Mouse (Mus musculus) urinary bladder, postnatal 0 days (tissue): ENCODE data around the gene Btd. TPM values are rescaled to one million over a fixed set of nuclear protein-coding genes. Genes with fewer than 3 reads are reported as not detected.

Experiments used
- polyA plus RNA-seq: library from polyadenylated mRNA; unstranded; fragments of >200 nt; fragmentation: Nextera tagmentation; extraction: Ambion mirVana; gene quantifications from 2 replicates; pipeline ENCODE4 v1.2.1, GENCODE M21; 2015

Btd gene
- 20.4 and 21.7 TPM in 2 replicates for polyA plus RNA-seq

GRCm38 (mm10) chr14:31640890-31641505 is at the start of gene Btd, which contains the start of gene Hacl1:
Gene Btd, plus strand, starts transcription at chr14:31641028.
Gene Hacl1, minus strand, starts transcription at chr14:31641286.

GRCm38 (mm10) chr14:31591243-31591642 is 49.6 kb upstream of the Btd start, which contains the start of gene Colq:
Gene Colq, minus strand, starts transcription at chr14:31591343.

DNA sequence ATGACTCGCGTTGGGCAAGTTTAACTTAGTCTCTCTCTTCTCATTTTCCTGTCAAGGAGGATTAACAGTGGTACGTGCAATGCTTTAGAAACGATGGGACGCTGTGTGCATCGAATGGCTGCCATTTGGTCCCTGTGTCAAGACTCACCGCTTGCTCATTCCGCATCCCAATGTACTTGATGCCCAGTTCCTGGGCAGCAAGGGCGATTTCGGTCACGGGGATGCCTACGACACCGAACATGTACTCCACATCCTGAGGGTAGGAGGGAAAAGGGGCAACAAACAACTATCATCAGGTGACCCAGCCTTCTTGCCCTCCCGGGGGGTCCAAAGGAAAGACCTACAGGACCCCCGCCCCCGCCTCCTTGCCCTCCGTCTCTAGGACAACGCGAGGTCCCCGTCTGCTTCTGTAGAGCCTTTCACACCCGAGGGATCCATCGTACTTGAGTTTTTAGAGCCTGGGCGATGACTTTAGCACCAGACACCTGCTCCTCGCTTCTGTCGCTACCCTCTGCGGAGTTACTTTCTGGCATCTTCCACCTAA is 410 bp upstream of the Btd start, which contains the start of gene Gm49387:
Gene Gm49387, minus strand, starts transcription at position 533 of the 544 bp plus-strand sequence.

Other genes starting within 250 kb of the Btd start
- 38.0 and 40.1 TPM in 2 replicates for gene Sh3bp5, start 204.9 kb upstream of the Btd start, polyA plus RNA-seq
- gene Eaf1, start 146.6 kb upstream of the Btd start, polyA plus RNA-seq = 11.2 and 11.9 TPM in 2 replicates
- 35.1 and 42.1 TPM in 2 replicates for gene Mettl6, start 146.0 kb upstream of the Btd start, polyA plus RNA-seq
- gene Colq, start 49.7 kb upstream of the Btd start, polyA plus RNA-seq = 0.28 and 0.37 TPM in 2 replicates
- 1.4 TPM in 1 of 2 replicates, not detected in the other for gene Gm49387, start 150 bp upstream of the Btd start, polyA plus RNA-seq
- 11.1 and 11.9 TPM in 2 replicates for gene Hacl1, start 258 bp downstream of the Btd start, polyA plus RNA-seq
- 3.7 and 4.5 TPM in 2 replicates for gene Ankrd28, start 189.6 kb downstream of the Btd start, polyA plus RNA-seq